Mouse (Mus musculus): ENCODE measurements at regions not wholly inside any gene's neighbourhood (a gene's known extent, or its start where the extent isn't known, plus 50 kb on each side); places are given as distances from the start of the nearest gene placed in this dataset.

DNA sequence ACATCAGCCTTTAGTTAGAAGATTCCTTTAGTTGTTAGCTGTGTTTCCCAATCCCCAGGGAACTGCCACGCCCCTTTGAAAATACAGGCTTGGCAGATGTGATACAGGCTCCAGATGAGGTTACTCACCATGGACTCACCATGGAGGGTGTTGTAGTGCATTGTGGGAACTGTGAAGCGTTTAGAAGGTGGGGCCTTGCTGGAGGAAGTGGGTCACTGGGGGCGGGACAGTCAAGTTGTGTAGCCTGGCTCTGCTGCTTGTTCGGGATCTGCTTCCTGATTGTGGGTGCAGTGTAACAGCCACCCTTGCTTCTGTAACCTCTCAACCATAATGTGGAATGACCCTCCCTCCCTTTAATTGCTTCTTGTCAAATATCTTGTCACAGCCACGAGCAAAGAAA is 287.7 kb downstream of the Cdh26 start:
- TF ChIP-seq GATA1 (IDR thresholded peaks at IDR 0.05; ENCODE audit: borderline replicate concordance, low read length) (no peak), CTCF (IDR thresholded peaks at IDR 0.05; ENCODE audit: low read depth, low read length) (no peak), POLR2AphosphoS5 (IDR thresholded peaks at IDR 0.05; ENCODE audit: insufficient replicate concordance, low read depth, low read length) (no peak)
